Mouse (Mus musculus): ENCODE data around the gene Tbc1d23. TPM values are rescaled to one million over a fixed set of nuclear protein-coding genes. Genes with fewer than 3 reads are reported as not detected.

Tbc1d23 gene
- polyA plus RNA-seq, 1 experiment from 2014 or later: 23.5 TPM

- Histone ChIP-seq H3K27me3 (replicated peaks; ENCODE audit: insufficient read depth, low read length) (no peaks in the 10 kb centered on the region), H3K4me1 (ENCODE audit: insufficient read depth, low read depth, low read length) (peaks cover 7% of the 10 kb centered on the region), H3K4me3 (ENCODE audit: low read depth, low read length) (no peak overlapping the region), H3K9ac (replicated peaks; ENCODE audit: low read depth) (no peak overlapping the region), H3K4me2 (replicated peaks; ENCODE audit: low read depth, low read length) (no peak overlapping the region), H3K27ac (ENCODE audit: low read length) (no peak overlapping the region), H3K36me3 (ENCODE audit: insufficient read depth, low read length) (no peaks in the 10 kb centered on the region), H3K9me3 (ENCODE audit: low read length) (no peaks in the 10 kb centered on the region)
- no peak for ATAC-seq
- no peak for TF ChIP-seq EP300 (IDR thresholded peaks at IDR 0.05)
- no peak for TF ChIP-seq CTCF (IDR thresholded peaks at IDR 0.05)
- WGBS: 39% methylated on average over 5 of the region's 5 CpGs
- DNase-seq (ENCODE audit: low spot score): no peak
Measured at GRCm38 (mm10) chr16:57226444-57226843, 4.9 kb downstream of the Tbc1d23 start.

- ATAC-seq (peak; percentile 88), DNase-seq (ENCODE audit: low spot score) (peak; percentile 58)
- Histone ChIP-seq H3K4me1 (ENCODE audit: insufficient read depth, low read depth, low read length) (no peaks in the 10 kb centered on the region), H3K9me3 (ENCODE audit: low read length) (no peaks in the 10 kb centered on the region), H3K4me3 (ENCODE audit: low read depth, low read length) (no peak overlapping the region), H3K36me3 (ENCODE audit: insufficient read depth, low read length) (no peaks in the 10 kb centered on the region), H3K4me2 (replicated peaks; ENCODE audit: low read depth, low read length) (no peak overlapping the region), H3K27me3 (replicated peaks; ENCODE audit: insufficient read depth, low read length) (no peaks in the 10 kb centered on the region), H3K9ac (replicated peaks; ENCODE audit: low read depth) (no peak overlapping the region), H3K27ac (ENCODE audit: low read length) (no peak overlapping the region)
- TF ChIP-seq CTCF (IDR thresholded peaks at IDR 0.05) (no peak), EP300 (IDR thresholded peaks at IDR 0.05) (no peak)
- WGBS: 67% methylated on average over 6 of the region's 6 CpGs
Measured at GRCm38 (mm10) chr16:57220361-57220760, 10.9 kb downstream of the Tbc1d23 start.

GRCm38 (mm10) chr16:57215957-57216356 lies 15.3 kb downstream of the Tbc1d23 start:
- Histone ChIP-seq H3K4me1 (ENCODE audit: insufficient read depth, low read depth, low read length) (no peaks in the 10 kb centered on the region), H3K36me3 (ENCODE audit: insufficient read depth, low read length) (peaks cover 13% of the 10 kb centered on the region; the same call in 1 of the 2 replicates), H3K4me2 (replicated peaks; ENCODE audit: low read depth, low read length) (no peak overlapping the region), H3K27me3 (replicated peaks; ENCODE audit: insufficient read depth, low read length) (no peaks in the 10 kb centered on the region), H3K4me3 (ENCODE audit: low read depth, low read length) (no peak overlapping the region), H3K27ac (ENCODE audit: low read length) (no peak overlapping the region), H3K9me3 (ENCODE audit: low read length) (no peaks in the 10 kb centered on the region), H3K9ac (replicated peaks; ENCODE audit: low read depth) (no peak overlapping the region)
- DNase-seq (ENCODE audit: low spot score) (no peak), ATAC-seq (no peak)
- no peak for TF ChIP-seq EP300 (IDR thresholded peaks at IDR 0.05)
- TF ChIP-seq CTCF (IDR thresholded peaks at IDR 0.05): no peak

GRCm38 (mm10) chr16:57211037-57211436 lies 20.3 kb downstream of the Tbc1d23 start:
- 87% methylated on average over 2 of the region's 2 CpGs for WGBS
- Histone ChIP-seq H3K4me3 (ENCODE audit: low read depth, low read length) (no peak overlapping the region), H3K4me1 (ENCODE audit: insufficient read depth, low read depth, low read length) (no peaks in the 10 kb centered on the region), H3K9ac (replicated peaks; ENCODE audit: low read depth) (no peak overlapping the region), H3K27me3 (replicated peaks; ENCODE audit: insufficient read depth, low read length) (no peaks in the 10 kb centered on the region), H3K4me2 (replicated peaks; ENCODE audit: low read depth, low read length) (no peak overlapping the region), H3K9me3 (ENCODE audit: low read length) (no peaks in the 10 kb centered on the region), H3K36me3 (ENCODE audit: insufficient read depth, low read length) (peaks cover 15% of the 10 kb centered on the region; the same call in 1 of the 2 replicates), H3K27ac (ENCODE audit: low read length) (no peak overlapping the region)
- TF ChIP-seq EP300 (IDR thresholded peaks at IDR 0.05) (no peak), CTCF (IDR thresholded peaks at IDR 0.05) (no peak)
- ATAC-seq (no peak), DNase-seq (ENCODE audit: low spot score) (no peak)

- ATAC-seq (peak; percentile 87), DNase-seq (ENCODE audit: low spot score) (peak; percentile 64)
- no peak overlapping the region for H3K27ac ChIP-seq (ENCODE audit: low read length)
- no peaks in the 10 kb centered on the region for H3K9me3 ChIP-seq (ENCODE audit: low read length)
- H3K4me3 ChIP-seq (ENCODE audit: low read depth, low read length): no peak overlapping the region
- no peak overlapping the region for H3K4me2 ChIP-seq (replicated peaks; ENCODE audit: low read depth, low read length)
- H3K27me3 ChIP-seq (replicated peaks; ENCODE audit: insufficient read depth, low read length): no peaks in the 10 kb centered on the region
- no peak overlapping the region for H3K9ac ChIP-seq (replicated peaks; ENCODE audit: low read depth)
- WGBS: 48% methylated on average over 2 of the region's 2 CpGs
- TF ChIP-seq EP300 (IDR thresholded peaks at IDR 0.05) (0 out of 2 replicates have a peak, but pooled peaks have one; percentile 14), CTCF (IDR thresholded peaks at IDR 0.05) (no peak)
- no peaks in the 10 kb centered on the region for H3K4me1 ChIP-seq (ENCODE audit: insufficient read depth, low read depth, low read length)
- peaks cover 15% of the 10 kb centered on the region; the same call in 1 of the 2 replicates for H3K36me3 ChIP-seq (ENCODE audit: insufficient read depth, low read length)
Measured at GRCm38 (mm10) chr16:57208342-57208741, 23.0 kb downstream of the Tbc1d23 start.

DNA sequence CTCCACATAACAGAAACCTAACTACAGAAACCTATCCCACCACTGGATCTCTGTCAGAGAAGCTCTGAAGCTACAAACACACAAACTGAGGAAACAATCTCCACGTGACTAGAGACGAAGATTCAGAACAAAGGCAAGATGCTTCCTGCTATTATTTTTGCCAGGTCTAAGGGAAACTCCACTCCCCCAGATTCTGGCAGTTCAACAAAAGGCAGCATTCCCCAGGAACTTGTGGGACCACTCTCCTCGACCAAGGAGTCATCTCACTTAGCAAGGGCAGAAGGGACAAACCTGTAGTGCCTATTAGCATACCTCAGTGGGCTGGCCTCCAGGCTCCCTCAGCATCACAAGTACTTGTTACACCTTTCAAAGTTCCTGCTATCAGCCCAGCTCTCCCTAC lies 34.0 kb downstream of the Tbc1d23 start:
- no peaks in the 10 kb centered on the region for H3K9me3 ChIP-seq (ENCODE audit: low read length)
- H3K4me1 ChIP-seq (ENCODE audit: insufficient read depth, low read depth, low read length): no peaks in the 10 kb centered on the region
- no peak overlapping the region for H3K9ac ChIP-seq (replicated peaks; ENCODE audit: low read depth)
- TF ChIP-seq CTCF (IDR thresholded peaks at IDR 0.05) (no peak), EP300 (IDR thresholded peaks at IDR 0.05) (no peak)
- no peak overlapping the region for H3K27ac ChIP-seq (ENCODE audit: low read length)
- peaks cover 7% of the 10 kb centered on the region; the same call in 1 of the 2 replicates for H3K36me3 ChIP-seq (ENCODE audit: insufficient read depth, low read length)
- 56% methylated on average over 3 of the region's 3 CpGs for WGBS
- ATAC-seq (no peak), DNase-seq (ENCODE audit: low spot score) (no peak)
- no peak overlapping the region for H3K4me2 ChIP-seq (replicated peaks; ENCODE audit: low read depth, low read length)
- no peaks in the 10 kb centered on the region for H3K27me3 ChIP-seq (replicated peaks; ENCODE audit: insufficient read depth, low read length)
- no peak overlapping the region for H3K4me3 ChIP-seq (ENCODE audit: low read depth, low read length)

DNA sequence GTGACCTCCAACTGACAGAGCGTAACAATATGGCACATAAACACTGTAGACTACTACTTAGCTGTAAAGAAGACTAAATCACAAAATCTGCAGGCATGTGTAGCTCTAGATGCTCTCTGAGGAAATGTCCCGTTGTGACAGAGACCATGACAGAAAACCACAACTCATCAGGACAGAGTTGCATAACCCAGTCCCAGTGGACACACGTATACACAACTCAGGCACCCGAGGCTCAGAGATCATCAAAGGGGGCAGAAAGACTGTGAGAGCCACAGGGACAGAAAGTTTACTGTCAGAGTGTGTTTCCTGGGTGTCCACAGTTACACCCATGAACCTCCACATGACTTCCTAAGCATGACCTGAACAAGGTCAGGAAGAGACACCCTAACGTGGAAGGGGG lies 34.7 kb downstream of the Tbc1d23 start:
- ATAC-seq: peak; percentile 23; the same call in 1 of the 2 replicates
- Histone ChIP-seq H3K27ac (ENCODE audit: low read length) (no peak overlapping the region), H3K4me2 (replicated peaks; ENCODE audit: low read depth, low read length) (no peak overlapping the region), H3K36me3 (ENCODE audit: insufficient read depth, low read length) (peaks cover 13% of the 10 kb centered on the region; the same call in 1 of the 2 replicates), H3K9me3 (ENCODE audit: low read length) (no peaks in the 10 kb centered on the region), H3K4me3 (ENCODE audit: low read depth, low read length) (no peak overlapping the region), H3K4me1 (ENCODE audit: insufficient read depth, low read depth, low read length) (no peaks in the 10 kb centered on the region), H3K27me3 (replicated peaks; ENCODE audit: insufficient read depth, low read length) (no peaks in the 10 kb centered on the region), H3K9ac (replicated peaks; ENCODE audit: low read depth) (no peak overlapping the region)
- TF ChIP-seq CTCF (IDR thresholded peaks at IDR 0.05) (no peak), EP300 (IDR thresholded peaks at IDR 0.05) (no peak)
- no peak for DNase-seq (ENCODE audit: low spot score)
- WGBS: 82% methylated on average over 5 of the region's 5 CpGs
